In genomic region chr9:71623871-71624569, GRCm38 (mm10) we compare ENCODE assay signal across 8 mouse cellular contexts. TPM values are rescaled to one million over a fixed set of nuclear protein-coding genes. Genes with fewer than 3 reads are reported as not detected.
DNase-seq lines count a peak whose midpoint lies in the region; ATAC-seq and TF ChIP-seq lines count a peak whose summit lies in the region.

No protein-coding gene starts in this region.

- H3K36me3 ChIP-seq in heart, embryonic 14.5 days (ENCODE audit: control insufficient read depth, insufficient read depth, low read length): peaks cover 23% of the 10 kb centered on the region
- no peaks in the 10 kb centered on the region for H3K36me3 ChIP-seq in ES-Bruce4 (ENCODE audit: control insufficient read depth, insufficient read depth, low read length, poor library complexity, severe bottlenecking)
- H3K36me3 ChIP-seq in kidney, adult 2 months (ENCODE audit: control insufficient read depth, insufficient read depth, low read length): peaks cover 2% of the 10 kb centered on the region

- peak; percentile 44; the same call in 1 of the 2 replicates for ATAC-seq in heart, embryonic 14.5 days (ENCODE audit: insufficient number of reproducible peaks, insufficient read depth, low FRiP score, low read depth)

- TF ChIP-seq POLR2A in ES-Bruce4 (IDR thresholded peaks at IDR 0.05; ENCODE audit: insufficient read depth, low read length): no peak
- no peak for TF ChIP-seq POLR2A in kidney, adult 2 months (IDR thresholded peaks at IDR 0.05; ENCODE audit: low read depth, low read length)

- intact Hi-C loops in heart, postnatal 25 days (cut with DNase I): loop anchor here (2.0 to 10.0 kb wide), 2 partner anchors 263 to 409 kb away; partner anchors contain the start of gene Aldh1a2

- TF ChIP-seq EP300 in ES-Bruce4 (IDR thresholded peaks at IDR 0.05; ENCODE audit: insufficient read depth, low read depth, low read length): no peak

- H3K27me3 ChIP-seq in heart, embryonic 14.5 days (ENCODE audit: control insufficient read depth, insufficient read depth, low read length): no peaks in the 10 kb centered on the region
- no peaks in the 10 kb centered on the region for H3K27me3 ChIP-seq in ES-Bruce4 (ENCODE audit: control insufficient read depth, insufficient read depth, low read length, poor library complexity, severe bottlenecking)
- H3K27me3 ChIP-seq in kidney, adult 2 months (replicated peaks; ENCODE audit: control insufficient read depth, insufficient read depth, low read length): no peaks in the 10 kb centered on the region

- peak; percentile 81 for TF ChIP-seq CTCF in ES-Bruce4 (IDR thresholded peaks at IDR 0.05; ENCODE audit: low read depth, low read length)
- peak; percentile 85 for TF ChIP-seq CTCF in kidney, adult 2 months (conservative IDR thresholded peaks at IDR 0.05; ENCODE audit: insufficient read depth, insufficient read length, low read depth, low read length)

- peak overlapping the region; percentile 83 to 87; a peak in 2 of 4 replicates for H3K27ac ChIP-seq in heart, embryonic 14.5 days (replicated peaks in 1 of 2; ENCODE audit: control insufficient read depth in 1 of 2, insufficient read depth in 1 of 2, low read depth in 2 of 2, low read length in 2 of 2)
- no peak overlapping the region for H3K27ac ChIP-seq in ES-Bruce4 (ENCODE audit: insufficient read depth, low read length)
- peak overlapping the region; percentile 86 for H3K27ac ChIP-seq in kidney, adult 2 months (ENCODE audit: insufficient read depth, low read depth, low read length)

- no peak overlapping the region for H3K4me3 ChIP-seq in heart, embryonic 14.5 days (ENCODE audit: control insufficient read depth in 1 of 2, insufficient read depth in 1 of 2, low read depth in 1 of 2, low read length in 2 of 2)
- H3K4me3 ChIP-seq in ES-Bruce4 (ENCODE audit: low read depth, low read length): no peak overlapping the region
- H3K4me3 ChIP-seq in kidney, adult 2 months (ENCODE audit: insufficient read depth, low read depth, low read length): no peak overlapping the region

- no peaks in the 10 kb centered on the region for H3K9me3 ChIP-seq in heart, embryonic 14.5 days (ENCODE audit: control insufficient read depth, low read length)
- peaks cover 11% of the 10 kb centered on the region for H3K9me3 ChIP-seq in ES-Bruce4 (replicated peaks; ENCODE audit: control insufficient read depth, insufficient read depth, low read length, poor library complexity, severe bottlenecking)

- H3K4me2 ChIP-seq in heart, embryonic 14.5 days (ENCODE audit: low read length): no peak overlapping the region

- WGBS in heart, embryonic 14.5 days: 26% methylated on average over 4 of the region's 4 CpGs
- 31% methylated on average over 4 of the region's 4 CpGs for WGBS in kidney, adult 2 months

- H3K4me1 ChIP-seq in heart, embryonic 14.5 days (ENCODE audit: control insufficient read depth in 2 of 2, insufficient read depth in 2 of 2, low read length in 2 of 2): peaks cover 14 to 29% of the 10 kb centered on the region in 2 experiments
- no peaks in the 10 kb centered on the region for H3K4me1 ChIP-seq in ES-Bruce4 (ENCODE audit: control insufficient read depth, insufficient read depth, low read length)
- peaks cover 32% of the 10 kb centered on the region for H3K4me1 ChIP-seq in kidney, adult 2 months (ENCODE audit: control insufficient read depth, insufficient read depth, low read length)

- DNase-seq in heart, postnatal 25 days (ENCODE audit: low spot score): no peak
- peak; percentile 77 for DNase-seq in embryo, embryonic 10.5 days (ENCODE audit: low spot score)
- peak; percentile 69 for DNase-seq in kidney, adult 2 months
- peak; percentile 64 for DNase-seq in lung, postnatal 36 days
- peak; percentile 55 for DNase-seq in thymus, postnatal 4 days
- DNase-seq in urinary bladder, adult 18-20 months (ENCODE audit: low spot score in 2 of 2): no peak

- H3K9ac ChIP-seq in heart, embryonic 14.5 days (ENCODE audit: low read length): no peak overlapping the region
- no peak overlapping the region for H3K9ac ChIP-seq in ES-Bruce4 (ENCODE audit: low read depth, poor library complexity, severe bottlenecking)

RNA-seq across cellular contexts. Expression of gene Myzap, which starts 31.9 kb away (rescaled TPM):
- polyA plus RNA-seq in heart, embryonic 14.5 days (2014; fragmentation: Nextera tagmentation; extraction: Ambion mirVana): 125 and 136 TPM in 2 replicates
- 100 to 1,000 TPM; 381 to 383 TPM for total RNA-seq in heart, postnatal 25 days (2021)
- polyA plus RNA-seq in ES-Bruce4 (2011; ENCODE audit: insufficient read depth, insufficient read length, low read depth, missing spikeins): 2.1 and 2.7 TPM in 2 replicates
- polyA plus RNA-seq in kidney, adult 2 months (2012; rRNA removed): 3.6 and 4.1 TPM in 2 replicates

Comparison
In these comparisons a context has a peak if more than half of its experiments do, and no peak if none do; other contexts are left out.
1. DNase-seq: peak in embryo, embryonic 10.5 days (single experiment), kidney, adult 2 months (single experiment), lung, postnatal 36 days (single experiment) and thymus, postnatal 4 days (single experiment); none in heart, postnatal 25 days (single experiment) and urinary bladder, adult 18-20 months (0 of 2).
2. RNA of gene Myzap, which starts 31.9 kb away (polyA plus RNA-seq): 125 to 136 TPM in heart, embryonic 14.5 days; 3.6 to 4.1 TPM in kidney, adult 2 months and 2.1 to 2.7 TPM in ES-Bruce4; every median in the first group is over 10 times any median in the second.